Mouse (Mus musculus) CH12F3 (cell line): Measurements from ENCODE around the gene Plekhm1.
"Not testable (repeated sequence)": the region's sequence is repeated elsewhere in the genome, so short reads cannot be mapped to it uniquely, and the experiment has no call there.

Source experiments
- in situ Hi-C: fragments of 300-500 bp; cut with MboI; formaldehyde crosslinking; loops from 2 replicates; pipeline ENCODE4 v1.14.3; 2020; ENCODE audit warnings: low sequenced_read_pairs

The Plekhm1 gene

DNA sequence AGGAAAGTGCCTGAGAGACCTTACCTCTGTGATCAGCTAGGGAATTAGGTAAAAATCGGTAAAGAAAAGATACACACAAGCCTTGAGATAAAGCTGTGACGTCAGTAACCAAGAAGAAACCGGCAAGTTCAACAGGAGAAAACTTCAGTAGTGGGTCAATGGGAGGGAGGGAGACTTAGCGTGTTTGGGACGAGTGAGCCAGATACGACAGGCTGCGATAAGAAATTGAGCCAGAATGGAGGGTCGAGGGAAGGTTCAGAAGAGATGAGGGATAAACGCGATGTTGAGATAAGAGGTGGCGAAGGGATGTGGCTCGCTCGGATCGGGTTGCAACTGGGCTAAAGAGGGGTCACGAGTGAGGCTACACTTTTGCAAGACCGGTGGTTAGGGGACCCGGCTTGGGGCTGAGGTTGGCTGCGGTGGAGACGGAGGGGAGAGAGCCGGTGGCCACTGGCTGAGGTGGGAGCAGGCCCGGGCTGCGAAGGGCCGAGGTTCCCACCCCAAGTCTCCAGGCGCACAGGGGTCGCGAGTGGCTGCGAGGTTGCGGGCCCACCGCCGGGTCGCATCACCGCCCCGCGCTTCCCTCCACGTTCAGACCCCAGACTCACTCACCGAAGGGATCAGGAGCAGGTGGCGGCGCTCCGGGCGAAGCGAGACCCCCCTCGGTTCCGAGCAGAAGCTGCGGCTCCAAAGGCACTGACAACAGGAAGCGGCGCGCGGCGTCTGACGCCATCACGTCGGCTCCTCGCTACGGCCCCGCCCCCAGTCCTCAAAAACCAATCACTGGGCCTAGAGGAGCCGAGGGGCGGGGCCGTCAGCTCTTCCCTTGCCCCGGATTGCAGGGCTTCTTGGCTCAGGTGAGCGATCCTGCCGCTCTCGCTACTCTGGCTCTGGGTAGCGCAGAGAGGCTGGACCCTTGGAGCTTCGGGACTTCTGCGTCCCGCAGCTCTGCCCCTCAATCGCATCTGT, at the start of gene Plekhm1:
Plekhm1 (minus strand) TSS at position 707 of the 969 bp plus-strand sequence.
- in situ Hi-C loops = no loop called here

DNA sequence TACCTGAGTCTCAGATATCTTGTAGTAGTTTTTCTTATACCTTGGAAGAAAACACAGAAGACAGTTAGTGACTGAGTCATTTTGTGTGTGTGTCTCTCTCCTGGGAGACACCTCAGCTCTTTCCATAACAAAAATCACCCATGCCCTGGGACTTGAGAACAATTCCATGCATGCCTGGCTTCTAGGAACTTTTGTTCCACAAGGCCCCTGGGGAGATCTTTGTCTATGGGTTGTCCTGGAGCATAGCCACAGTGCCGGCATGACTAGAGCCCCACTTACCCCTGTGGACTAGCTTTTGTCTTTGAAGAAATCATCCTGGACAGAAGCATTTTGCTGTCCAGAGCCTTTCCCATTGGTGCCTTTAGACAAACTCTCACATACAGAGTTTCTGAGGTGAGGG, 38.6 kb upstream of the Plekhm1 start:
- in situ Hi-C loops = not testable (repeated sequence)

DNA sequence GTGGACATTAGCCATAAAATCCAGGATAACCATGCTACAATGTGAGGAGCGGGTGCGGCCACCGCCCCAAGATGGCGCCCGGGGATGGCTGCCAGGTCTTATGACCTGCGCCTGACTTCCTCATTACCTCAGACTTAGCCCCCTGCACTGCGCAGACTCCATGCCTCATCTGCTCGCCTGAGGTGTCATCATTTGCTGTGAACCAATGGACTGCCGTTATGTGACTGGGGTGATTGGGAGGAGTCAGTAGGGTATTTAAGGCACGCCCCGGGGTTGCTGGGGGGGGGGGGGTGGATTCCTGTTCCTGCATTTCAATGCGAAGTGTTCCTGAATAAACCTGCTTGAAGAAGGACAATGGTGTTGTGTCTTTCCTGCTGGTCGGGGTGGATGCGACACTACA, 37.2 kb upstream of the Plekhm1 start:
- in situ Hi-C loops = not testable (repeated sequence)

DNA sequence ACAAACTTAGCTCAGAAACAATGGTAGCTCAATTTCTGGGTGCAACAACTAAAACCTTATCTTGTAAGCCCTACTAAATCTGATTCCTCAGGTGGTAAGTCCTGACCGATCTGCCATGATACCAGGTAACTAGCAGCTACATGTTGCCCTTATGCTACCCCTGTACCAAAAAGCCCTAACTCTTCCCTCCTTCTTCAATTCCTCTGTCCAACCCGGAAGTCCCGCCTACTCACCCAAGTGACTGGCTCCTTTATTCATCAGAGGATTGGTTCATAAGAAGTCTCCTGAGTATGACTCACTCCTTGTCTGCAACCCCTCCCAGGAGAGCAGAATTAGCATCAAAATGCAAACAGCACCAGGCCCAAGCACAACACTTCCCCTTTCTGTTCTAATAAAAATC, 31.2 kb upstream of the Plekhm1 start:
- in situ Hi-C loops = no loop called here

DNA sequence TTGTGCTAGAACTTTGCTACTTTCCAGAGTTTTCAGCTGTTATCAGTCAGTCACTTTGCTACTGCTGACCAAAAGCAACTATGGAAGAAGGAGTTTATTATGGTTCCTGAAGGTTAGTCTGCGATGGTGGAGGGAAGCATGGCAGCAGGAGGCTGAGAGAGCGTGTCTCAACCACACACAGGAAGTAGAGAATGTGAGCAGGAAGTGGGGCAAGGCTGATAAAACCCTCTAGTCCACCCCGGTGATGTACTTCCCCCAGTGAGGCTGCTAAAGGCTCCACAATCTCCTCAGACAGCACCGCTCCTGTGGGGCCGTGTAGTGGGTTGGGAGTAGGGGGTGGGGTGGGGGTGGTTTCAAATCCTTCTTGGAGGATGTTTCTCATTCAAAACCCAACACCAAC, 23.8 kb upstream of the Plekhm1 start:
- in situ Hi-C loops = no loop called here

DNA sequence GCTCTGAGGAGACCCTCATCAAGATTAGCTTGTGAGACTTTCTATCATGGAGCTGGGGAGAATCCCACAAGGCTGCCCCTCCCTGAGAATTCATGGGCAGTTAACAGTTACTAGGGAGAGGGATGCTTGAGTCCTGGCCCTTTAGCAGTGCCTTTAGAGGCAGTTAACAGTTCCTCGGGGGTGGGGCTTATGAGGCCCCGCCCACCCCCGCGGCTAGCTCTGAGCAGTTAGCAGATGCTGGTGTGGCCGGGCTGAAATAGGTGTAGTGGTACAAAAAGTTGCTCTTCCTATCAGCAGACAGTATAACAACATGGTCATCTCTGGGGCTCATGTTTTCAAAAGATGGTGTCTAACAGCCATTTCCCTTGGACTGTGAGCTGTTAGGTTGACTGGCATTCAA, 12.5 kb upstream of the Plekhm1 start:
- in situ Hi-C loops = no loop called here

DNA sequence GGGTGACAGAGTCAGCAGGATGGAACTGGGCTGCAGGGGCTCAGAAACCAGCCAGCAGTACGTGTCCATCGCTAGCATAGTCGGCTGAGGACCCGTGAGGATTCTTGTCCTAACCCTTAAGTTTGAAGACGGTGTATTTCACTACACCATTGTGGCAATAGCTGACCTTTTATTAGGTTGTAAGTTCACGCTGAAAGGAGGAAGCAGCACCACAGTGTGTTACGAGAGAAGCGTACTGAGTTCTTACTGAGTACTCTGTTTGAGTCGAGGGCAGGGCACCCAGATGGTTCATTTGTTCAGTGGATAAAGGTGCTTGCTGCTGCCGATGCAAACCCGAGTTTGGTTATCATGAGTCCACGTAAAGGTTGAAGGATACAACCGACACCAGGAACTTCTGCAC, 7.2 kb upstream of the Plekhm1 start:
- in situ Hi-C loops = no loop called here

DNA sequence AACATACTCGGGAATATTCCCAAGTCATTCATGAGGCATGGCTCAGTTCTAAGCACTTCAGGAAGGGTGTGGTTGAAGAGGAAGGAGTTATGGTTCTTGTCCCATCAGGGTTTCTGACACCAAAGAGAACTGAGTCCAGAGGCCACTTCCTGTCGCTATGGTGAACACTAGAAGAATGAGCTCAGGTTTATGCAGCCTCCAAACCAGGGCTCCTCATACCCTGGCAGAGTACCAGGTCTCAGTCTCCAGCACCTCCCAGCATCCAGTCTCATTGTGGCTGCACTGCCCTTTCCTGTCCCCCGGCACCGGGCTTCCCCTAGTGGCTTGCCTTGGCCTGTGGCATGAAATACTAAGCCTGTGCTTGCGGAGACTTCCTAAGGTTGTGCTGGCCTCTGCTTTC, 6.7 kb upstream of the Plekhm1 start:
- in situ Hi-C loops = no loop called here

DNA sequence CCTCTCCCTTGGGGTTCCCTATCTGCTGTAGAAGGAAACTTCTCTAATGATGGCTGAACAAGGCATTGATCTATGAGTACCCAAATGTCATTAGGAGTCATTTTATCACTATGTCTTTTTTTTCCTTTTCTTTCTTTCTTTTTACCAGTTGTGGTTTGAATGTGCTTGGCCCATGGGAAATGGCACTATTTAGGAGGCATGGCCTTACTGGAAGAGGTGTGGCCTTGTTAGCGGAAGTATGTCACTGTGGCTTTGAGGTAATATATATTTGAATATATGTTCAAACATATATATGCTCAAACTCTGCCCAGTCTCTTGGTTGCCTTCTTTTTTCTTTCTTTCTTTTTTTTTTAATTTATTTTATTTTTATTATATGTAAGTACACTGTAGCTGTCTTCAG, 1.0 kb upstream of the Plekhm1 start:
- in situ Hi-C loops = no loop called here

DNA sequence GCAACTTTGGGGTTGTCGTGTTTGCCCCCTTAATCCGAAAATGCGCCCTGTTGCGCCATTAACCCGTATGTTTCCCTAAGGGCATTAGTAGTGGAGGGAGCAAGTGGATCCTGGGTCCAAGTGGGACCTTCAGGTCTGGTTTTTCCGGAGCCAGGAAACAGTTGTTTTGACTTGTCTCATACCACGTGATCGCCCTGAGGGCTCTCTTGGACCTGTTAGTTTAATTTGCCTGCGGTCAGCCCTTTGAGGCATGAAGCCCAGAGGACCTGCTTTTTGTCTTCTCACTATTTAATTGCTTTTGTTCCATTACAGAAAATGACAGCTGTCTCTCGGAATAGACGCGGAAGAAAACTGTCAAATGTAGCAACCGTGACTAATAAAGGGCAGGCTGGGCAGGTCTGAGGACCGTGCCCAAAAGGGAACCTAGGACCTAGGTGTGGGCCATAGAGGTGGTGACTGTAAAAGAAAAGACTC, 500 bp upstream of the Plekhm1 start:
- in situ Hi-C loops = no loop called here

DNA sequence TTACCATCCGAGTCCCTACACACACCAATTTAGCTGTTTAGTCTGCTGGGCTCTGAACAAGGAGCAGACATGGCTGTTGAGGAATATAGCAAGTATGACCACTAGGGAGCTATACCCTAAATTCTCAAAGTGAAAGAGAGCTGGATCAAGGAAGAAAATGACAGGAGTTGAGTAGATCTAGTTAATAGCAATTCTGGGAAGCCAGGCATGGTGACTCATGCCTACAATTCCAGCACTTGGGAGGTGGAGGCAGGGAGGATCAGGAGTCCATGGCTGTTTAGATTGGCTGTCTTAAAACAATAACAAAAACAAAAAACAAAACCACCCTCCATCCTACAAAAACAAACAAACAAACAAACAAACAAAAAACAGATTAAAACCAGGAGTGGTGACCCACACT, 1.2 kb downstream of the Plekhm1 start:
- in situ Hi-C loops = no loop called here

DNA sequence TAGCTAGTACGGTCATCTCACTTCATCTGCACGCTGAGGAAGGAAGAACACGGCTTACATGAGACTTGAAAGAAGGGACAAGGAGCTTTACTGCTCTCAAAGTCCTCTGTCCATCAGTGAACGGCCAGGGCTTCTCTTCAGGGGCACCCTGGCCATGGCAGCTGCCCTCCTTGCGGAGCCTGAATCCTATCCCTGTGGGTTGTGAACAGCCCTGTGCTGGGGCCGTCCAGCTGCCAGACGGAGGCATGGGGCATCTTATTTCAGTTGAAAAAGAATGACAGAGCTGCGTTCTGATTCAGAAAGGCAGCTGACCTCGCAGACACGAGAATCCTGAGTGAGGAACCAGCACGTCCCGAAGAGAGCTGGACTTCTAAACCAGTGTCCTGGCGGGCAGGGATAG, 3.6 kb downstream of the Plekhm1 start:
- in situ Hi-C loops = no loop called here

DNA sequence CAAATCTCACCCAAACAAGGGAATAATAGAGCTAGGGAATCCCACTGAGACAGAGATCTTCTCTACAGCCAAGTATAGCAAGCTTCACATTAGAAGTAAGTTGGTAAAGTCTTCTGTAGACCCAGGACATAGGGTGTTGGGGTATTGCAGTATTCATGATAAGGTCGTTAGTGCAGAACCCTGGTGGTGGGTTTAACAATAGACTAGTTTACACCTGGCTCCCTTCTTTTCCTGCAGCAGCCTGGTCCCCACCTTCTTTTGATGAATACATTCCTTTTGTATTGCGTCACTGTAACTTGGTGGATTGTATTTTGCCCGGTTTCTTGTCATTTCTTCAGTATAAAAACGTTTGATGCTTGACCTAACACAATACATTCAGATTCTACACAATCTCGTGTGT, 5.4 kb downstream of the Plekhm1 start:
- in situ Hi-C loops = not testable (repeated sequence)

DNA sequence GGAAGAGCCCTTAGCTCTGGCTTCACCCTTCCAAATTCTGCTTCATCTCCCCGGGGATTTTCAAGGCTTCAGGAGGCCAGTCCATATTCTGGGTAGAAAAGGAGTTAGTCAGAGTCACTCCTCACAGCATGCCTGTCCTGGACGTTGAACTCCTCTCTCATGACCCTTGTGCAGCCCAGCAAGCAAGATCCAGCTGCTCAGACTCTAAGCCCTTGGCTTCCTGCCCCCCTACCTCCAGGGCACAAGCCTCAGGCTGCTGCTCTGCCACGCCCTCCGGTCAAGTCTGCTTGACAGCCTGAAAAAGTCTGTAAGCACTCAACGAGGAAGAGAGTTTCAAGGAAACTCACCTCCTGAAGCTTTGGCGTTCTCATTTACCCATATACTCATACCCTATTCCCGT, 5.9 kb downstream of the Plekhm1 start:
- in situ Hi-C loops = no loop called here

DNA sequence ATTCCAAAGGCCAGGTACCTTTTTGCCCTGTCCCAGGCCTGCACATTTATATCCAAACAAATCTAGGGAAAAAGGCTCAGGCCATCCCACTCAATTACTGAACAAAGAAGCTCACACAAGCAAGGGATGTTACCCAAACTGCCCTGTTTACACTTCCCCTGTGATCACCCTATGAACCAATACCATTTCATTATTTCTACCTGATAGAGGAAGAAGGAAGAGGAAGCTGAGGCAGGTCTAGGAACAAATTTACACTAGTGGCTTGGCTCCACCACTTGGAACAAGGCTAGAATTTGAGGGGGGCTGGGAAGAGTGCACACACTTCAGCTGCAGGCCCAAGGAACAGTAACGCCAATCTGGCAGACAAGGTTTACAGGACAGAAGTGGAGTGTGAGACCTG, 6.7 kb downstream of the Plekhm1 start:
- in situ Hi-C loops = no loop called here

DNA sequence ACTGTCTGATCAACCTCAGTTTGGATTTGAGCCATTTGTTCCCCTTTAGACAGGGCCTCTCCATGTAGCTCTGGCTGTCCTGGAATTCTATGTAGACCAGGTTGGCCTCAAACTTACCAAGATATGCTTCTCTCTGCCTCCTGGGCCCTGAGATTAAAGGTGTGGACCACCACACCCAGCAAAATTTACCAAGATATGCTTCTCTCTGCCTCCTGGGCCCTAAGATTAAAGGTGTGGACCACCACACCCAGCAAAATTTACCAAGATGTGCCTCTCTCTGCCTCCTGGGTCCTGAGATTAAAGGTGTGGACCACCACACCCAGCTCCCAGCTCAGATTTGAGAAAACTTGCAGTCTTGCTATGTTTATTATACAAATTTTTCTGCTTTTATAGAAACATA, 7.9 kb downstream of the Plekhm1 start:
- in situ Hi-C loops = no loop called here

DNA sequence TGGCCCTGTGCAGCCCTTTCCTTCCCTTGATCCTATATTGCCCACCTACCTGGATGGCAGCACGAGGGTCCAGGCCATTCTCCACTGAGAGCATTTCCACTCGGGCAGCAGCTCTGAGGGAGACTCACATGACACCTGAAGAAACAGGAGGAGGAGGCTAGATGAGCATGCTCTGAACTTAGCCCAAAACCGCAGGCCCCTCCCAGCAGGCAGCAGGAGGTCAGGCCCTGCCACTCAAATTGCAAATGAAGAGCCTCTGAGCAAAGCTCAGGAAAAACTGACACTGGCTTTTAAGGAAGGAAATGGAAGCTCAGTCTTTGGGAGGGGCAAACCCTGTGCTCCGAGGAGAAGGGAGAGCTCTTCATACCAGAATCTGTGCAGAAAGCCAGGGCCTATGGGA, 8.7 kb downstream of the Plekhm1 start:
- in situ Hi-C loops = no loop called here

DNA sequence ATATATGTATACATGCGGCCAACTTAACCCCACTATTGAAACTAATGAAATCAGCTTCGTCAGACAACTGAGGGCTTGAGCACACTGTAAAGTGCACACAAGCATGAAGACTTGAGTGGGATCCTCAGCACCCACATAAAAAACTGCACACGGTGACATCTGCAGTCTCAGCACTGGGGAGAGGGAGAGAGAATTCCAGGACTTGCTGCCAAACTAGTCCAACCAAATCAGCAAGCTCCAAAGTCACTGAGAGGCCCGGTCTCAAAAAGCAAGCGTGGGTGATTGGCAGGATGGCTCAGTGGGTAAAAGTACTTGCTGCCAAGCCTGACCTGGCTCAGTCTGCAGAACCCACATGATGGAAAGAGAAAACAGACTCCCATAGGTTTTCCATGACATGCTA, 9.7 kb downstream of the Plekhm1 start:
- in situ Hi-C loops = no loop called here

DNA sequence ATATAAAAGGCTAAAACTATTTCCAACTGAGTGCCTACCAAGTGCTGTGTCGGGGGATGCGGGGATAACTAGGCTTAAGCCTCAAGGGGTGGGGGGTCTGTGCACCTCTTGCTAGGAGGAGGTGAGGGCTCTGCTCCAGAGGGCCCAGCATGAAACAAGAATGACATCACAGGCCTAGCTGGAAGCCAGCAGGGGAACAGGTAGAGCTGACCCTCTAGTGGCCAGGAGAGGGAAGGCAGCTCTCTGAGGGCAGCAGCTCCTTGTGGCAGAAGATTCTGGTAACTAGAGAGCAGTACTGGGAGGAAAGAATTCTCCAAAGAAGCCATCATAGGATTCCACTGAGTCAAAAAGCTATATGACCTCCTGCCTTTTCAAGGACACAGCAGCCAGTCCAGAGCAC, 10.3 kb downstream of the Plekhm1 start:
- in situ Hi-C loops = no loop called here

DNA sequence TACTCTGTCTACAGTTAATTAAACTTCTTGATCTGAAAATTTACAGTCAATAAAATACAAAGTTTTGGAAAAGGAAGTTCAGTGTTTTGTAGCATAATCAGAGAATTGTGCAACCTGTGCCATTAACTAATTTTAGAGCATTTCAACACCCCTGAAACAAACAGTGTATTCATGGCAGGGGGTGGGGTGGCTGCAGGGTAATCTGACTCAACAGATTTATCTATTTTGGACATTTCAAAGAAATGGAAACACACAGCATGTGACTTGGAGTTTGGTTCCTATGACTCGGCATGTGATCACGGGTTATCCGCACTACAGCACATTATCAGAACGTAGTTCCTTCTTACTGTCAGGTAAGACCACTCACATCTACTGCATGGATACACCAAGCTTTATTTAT, 12.5 kb downstream of the Plekhm1 start:
- in situ Hi-C loops = no loop called here

DNA sequence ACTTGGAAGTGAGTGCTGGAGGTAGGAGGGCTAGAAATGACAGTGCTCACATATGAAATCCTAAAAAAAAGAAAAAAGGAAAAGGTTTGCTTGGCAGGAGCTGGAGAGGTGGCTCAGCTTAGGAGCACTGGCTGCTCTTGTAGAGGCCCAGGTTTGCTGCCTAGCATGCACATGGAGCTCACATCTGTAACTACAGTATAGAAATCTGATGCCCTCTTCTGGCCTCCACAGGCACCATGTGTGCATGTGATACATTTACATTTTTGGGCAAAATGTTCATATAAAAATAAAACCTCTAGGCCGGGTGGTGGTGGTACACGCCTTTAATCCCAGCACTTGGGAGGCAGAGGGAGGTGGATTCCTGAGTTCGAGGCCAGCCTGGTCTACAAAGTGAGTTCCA, 13.4 kb downstream of the Plekhm1 start:
- in situ Hi-C loops = no loop called here

DNA sequence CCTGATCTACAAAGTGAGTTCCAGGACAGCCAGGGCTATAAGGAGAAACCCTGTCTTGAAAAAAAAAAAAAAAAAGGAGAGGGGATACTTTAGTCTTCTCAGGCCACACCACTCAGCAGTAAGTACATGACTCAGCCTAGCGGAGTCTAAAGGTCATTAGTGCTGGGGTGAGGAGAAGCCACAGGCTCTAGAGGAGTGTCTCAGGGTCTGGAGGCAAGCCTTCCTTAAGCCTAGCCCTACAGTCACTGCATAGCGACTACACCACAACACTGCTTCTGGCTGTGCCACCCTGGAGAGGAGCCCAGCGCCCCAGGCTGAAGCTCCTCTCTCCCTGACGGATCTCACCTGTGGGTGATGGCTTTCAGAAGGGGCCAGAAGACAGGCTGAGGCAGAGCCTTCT, 15.8 kb downstream of the Plekhm1 start:
- in situ Hi-C loops = no loop called here

DNA sequence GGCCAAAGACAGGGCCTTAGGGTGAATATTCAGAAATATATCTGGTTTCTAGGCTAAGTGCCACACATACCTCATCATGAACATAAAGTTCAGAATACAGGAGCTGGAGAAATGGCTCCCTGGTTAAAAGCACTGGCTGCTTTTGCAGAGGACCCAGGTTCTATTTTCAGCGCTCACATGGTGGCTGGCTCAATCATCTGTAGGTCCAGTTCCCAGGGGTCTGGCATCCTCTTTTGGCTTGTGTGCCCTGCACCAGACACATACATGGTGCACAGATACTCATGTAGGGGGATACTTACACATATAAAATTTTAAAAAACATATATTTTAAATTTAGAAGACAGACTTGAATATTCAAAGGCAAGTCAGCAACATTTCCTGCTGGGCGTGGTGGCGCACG, 16.3 kb downstream of the Plekhm1 start:
- in situ Hi-C loops = no loop called here
